Mouse (Mus musculus): ENCODE results near the gene Cyp2g1. TPM values are rescaled to one million over a fixed set of nuclear protein-coding genes. Genes with fewer than 3 reads are reported as not detected.
A peak's percentile ranks its signal among the peaks of the same experiment; 100 is the strongest.

The Cyp2g1 gene
- polyA plus RNA-seq (2014; fragmentation: Nextera tagmentation; extraction: Ambion mirVana) = not detected in 2 replicates

DNA sequence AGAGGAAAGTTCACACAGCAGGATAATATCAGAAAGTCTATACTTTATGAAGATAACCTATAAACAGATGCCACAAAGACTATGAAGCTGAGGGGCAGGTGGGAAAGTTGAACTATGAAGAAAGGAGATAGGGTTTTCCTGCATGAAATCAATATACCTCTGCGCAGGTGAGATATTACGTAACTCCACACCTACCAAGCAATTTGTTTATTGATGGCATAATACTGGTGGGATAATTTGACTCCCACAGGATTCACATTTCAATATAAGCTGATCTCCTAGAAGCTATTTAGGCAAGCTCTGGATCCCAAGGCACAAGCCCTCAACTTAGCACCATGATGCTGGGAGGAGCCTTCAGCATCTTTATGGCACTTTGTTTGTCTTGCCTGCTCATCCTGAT, at the start of gene Cyp2g1:
TSS of gene Cyp2g1 (plus strand) at position 301 of the 400 bp plus-strand sequence.
- Histone ChIP-seq H3K4me3 (ENCODE audit: low read depth, low read length) (no peak within 1 kb of the TSS), H3K27me3 (ENCODE audit: control insufficient read depth, insufficient read depth, low read length) (no peaks in the 10 kb centered on the region), H3K9ac (ENCODE audit: low read length) (no peak within 1 kb of the TSS), H3K4me1 (replicated peaks; ENCODE audit: control insufficient read depth, insufficient read depth, low read length) (no peaks in the 10 kb centered on the region), H3K27ac (ENCODE audit: low read depth, low read length) (no peak within 1 kb of the TSS), H3K4me2 (ENCODE audit: low read depth, low read length, severe bottlenecking) (no peak within 1 kb of the TSS), H3K9me3 (ENCODE audit: control insufficient read depth, low read length) (no peaks in the 10 kb centered on the region), H3K36me3 (ENCODE audit: control insufficient read depth, insufficient read depth, low read length) (no peaks in the 10 kb centered on the region)
- 94% methylated on average over 2 of the region's 2 CpGs for WGBS
- DNase-seq (ENCODE audit: low spot score) = no peak
- no peak for ATAC-seq (replicated peaks; ENCODE audit: low FRiP score)

DNA sequence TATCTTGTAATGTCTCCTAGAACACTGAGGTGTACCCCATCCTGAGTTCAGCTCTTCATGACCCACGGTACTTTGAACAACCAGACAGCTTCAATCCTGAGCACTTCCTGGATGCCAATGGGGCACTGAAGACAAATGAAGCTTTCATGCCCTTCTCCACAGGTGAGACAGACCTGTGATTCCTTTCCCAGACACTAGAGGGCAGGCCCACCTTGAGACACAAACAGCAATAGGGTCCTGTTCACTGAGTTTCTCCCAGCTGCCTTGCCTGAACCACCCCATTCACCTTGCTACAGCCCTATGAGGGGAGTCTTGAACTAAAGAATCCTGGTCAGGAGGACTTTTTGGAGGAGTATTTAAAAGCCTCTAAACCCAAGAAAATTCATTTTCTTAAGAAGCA, 41.6 kb upstream of the Cyp2g1 start:
- WGBS = 63% methylated on average over 1 of the region's 1 CpGs
- no peak for ATAC-seq (replicated peaks; ENCODE audit: low FRiP score)

GRCm38 (mm10) chr7:26769881-26770470, 38.7 kb upstream of the Cyp2g1 start:
- no peaks in the 10 kb centered on the region for H3K27me3 ChIP-seq (ENCODE audit: control insufficient read depth, insufficient read depth, low read length)
- H3K36me3 ChIP-seq (ENCODE audit: control insufficient read depth, insufficient read depth, low read length) = no peaks in the 10 kb centered on the region
- no peak overlapping the region for H3K9ac ChIP-seq (ENCODE audit: low read length)
- ATAC-seq (replicated peaks; ENCODE audit: low FRiP score) = no peak
- H3K9me3 ChIP-seq (ENCODE audit: control insufficient read depth, low read length) = no peaks in the 10 kb centered on the region
- no peaks in the 10 kb centered on the region for H3K4me1 ChIP-seq (replicated peaks; ENCODE audit: control insufficient read depth, insufficient read depth, low read length)
- H3K4me2 ChIP-seq (ENCODE audit: low read depth, low read length, severe bottlenecking) = no peak overlapping the region
- DNase-seq (ENCODE audit: low spot score) = no peak
- no peak overlapping the region for H3K27ac ChIP-seq (ENCODE audit: low read depth, low read length)
- H3K4me3 ChIP-seq (ENCODE audit: low read depth, low read length) = no peak overlapping the region
- WGBS = 74% methylated on average over 9 of the region's 9 CpGs

More for the DNA sequence above, 41.6 kb upstream of the Cyp2g1 start:
- H3K36me3 ChIP-seq (ENCODE audit: control insufficient read depth, insufficient read depth, low read length) = no peaks in the 10 kb centered on the region
- no peak overlapping the region for H3K9ac ChIP-seq (ENCODE audit: low read length)
- H3K27me3 ChIP-seq (ENCODE audit: control insufficient read depth, insufficient read depth, low read length) = no peaks in the 10 kb centered on the region
- no peak for DNase-seq (ENCODE audit: low spot score)
- H3K27ac ChIP-seq (ENCODE audit: low read depth, low read length) = no peak overlapping the region
- H3K4me2 ChIP-seq (ENCODE audit: low read depth, low read length, severe bottlenecking) = no peak overlapping the region
- no peaks in the 10 kb centered on the region for H3K4me1 ChIP-seq (replicated peaks; ENCODE audit: control insufficient read depth, insufficient read depth, low read length)
- H3K9me3 ChIP-seq (ENCODE audit: control insufficient read depth, low read length) = no peaks in the 10 kb centered on the region
- no peak overlapping the region for H3K4me3 ChIP-seq (ENCODE audit: low read depth, low read length)

- no peak overlapping the region for H3K27ac ChIP-seq (ENCODE audit: low read depth, low read length)
Measured at GRCm38 (mm10) chr7:26772866-26773586, 35.7 kb upstream of the Cyp2g1 start.

GRCm38 (mm10) chr7:26775866-26776265, 32.8 kb upstream of the Cyp2g1 start:
- H3K4me3 ChIP-seq (ENCODE audit: low read depth, low read length) = no peak overlapping the region
- no peaks in the 10 kb centered on the region for H3K27me3 ChIP-seq (ENCODE audit: control insufficient read depth, insufficient read depth, low read length)
- no peaks in the 10 kb centered on the region for H3K4me1 ChIP-seq (replicated peaks; ENCODE audit: control insufficient read depth, insufficient read depth, low read length)
- H3K27ac ChIP-seq (ENCODE audit: low read depth, low read length) = no peak overlapping the region
- H3K36me3 ChIP-seq (ENCODE audit: control insufficient read depth, insufficient read depth, low read length) = no peaks in the 10 kb centered on the region
- whole genome bisulfite sequencing = 5% methylated on average over 4 of the region's 6 CpGs
- DNase-seq (ENCODE audit: low spot score) (no peak), ATAC-seq (replicated peaks; ENCODE audit: low FRiP score) (no peak)
- H3K9ac ChIP-seq (ENCODE audit: low read length) = no peak overlapping the region
- no peak overlapping the region for H3K4me2 ChIP-seq (ENCODE audit: low read depth, low read length, severe bottlenecking)
- no peaks in the 10 kb centered on the region for H3K9me3 ChIP-seq (ENCODE audit: control insufficient read depth, low read length)

More at GRCm38 (mm10) chr7:26772866-26773586, 35.7 kb upstream of the Cyp2g1 start:
- Histone ChIP-seq H3K36me3 (ENCODE audit: control insufficient read depth, insufficient read depth, low read length) (no peaks in the 10 kb centered on the region), H3K4me3 (ENCODE audit: low read depth, low read length) (no peak overlapping the region), H3K4me2 (ENCODE audit: low read depth, low read length, severe bottlenecking) (no peak overlapping the region), H3K27me3 (ENCODE audit: control insufficient read depth, insufficient read depth, low read length) (no peaks in the 10 kb centered on the region), H3K9ac (ENCODE audit: low read length) (no peak overlapping the region), H3K9me3 (ENCODE audit: control insufficient read depth, low read length) (no peaks in the 10 kb centered on the region), H3K4me1 (replicated peaks; ENCODE audit: control insufficient read depth, insufficient read depth, low read length) (no peaks in the 10 kb centered on the region)
- ATAC-seq (replicated peaks; ENCODE audit: low FRiP score) (no peak), DNase-seq (ENCODE audit: low spot score) (no peak)
- WGBS = 73% methylated on average over 3 of the region's 3 CpGs

DNA sequence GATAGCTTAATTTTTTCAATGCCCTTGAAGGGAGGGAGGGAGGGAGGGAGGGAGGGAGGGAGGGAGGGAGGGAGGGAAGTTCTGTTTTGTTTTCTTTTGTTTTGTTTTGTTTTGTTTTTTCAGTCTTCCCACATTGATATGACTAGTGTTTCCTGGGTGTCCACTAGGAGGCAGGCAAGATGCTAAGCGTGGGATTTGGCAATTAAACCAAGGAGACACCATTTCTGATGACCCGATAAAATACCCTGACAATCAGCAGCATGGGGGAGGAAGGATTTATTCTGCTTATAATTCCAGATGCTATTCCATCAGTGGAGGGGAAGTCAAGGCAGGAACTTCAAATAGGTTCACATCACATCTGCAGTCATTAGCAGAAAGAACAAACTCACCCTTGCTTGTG, 30.9 kb upstream of the Cyp2g1 start:
- Histone ChIP-seq H3K4me1 (replicated peaks; ENCODE audit: control insufficient read depth, insufficient read depth, low read length) (no peaks in the 10 kb centered on the region; the same call in 1 of the 2 replicates), H3K4me3 (ENCODE audit: low read depth, low read length) (no peak overlapping the region), H3K27me3 (ENCODE audit: control insufficient read depth, insufficient read depth, low read length) (no peaks in the 10 kb centered on the region), H3K9ac (ENCODE audit: low read length) (no peak overlapping the region), H3K9me3 (ENCODE audit: control insufficient read depth, low read length) (no peaks in the 10 kb centered on the region), H3K27ac (ENCODE audit: low read depth, low read length) (no peak overlapping the region), H3K36me3 (ENCODE audit: control insufficient read depth, insufficient read depth, low read length) (no peaks in the 10 kb centered on the region), H3K4me2 (ENCODE audit: low read depth, low read length, severe bottlenecking) (no peak overlapping the region)
- WGBS = 56% methylated on average over 2 of the region's 2 CpGs
- ATAC-seq (replicated peaks; ENCODE audit: low FRiP score) = no peak
- no peak for DNase-seq (ENCODE audit: low spot score)

- Histone ChIP-seq H3K9ac (ENCODE audit: low read length) (no peak overlapping the region), H3K4me3 (ENCODE audit: low read depth, low read length) (no peak overlapping the region), H3K9me3 (ENCODE audit: control insufficient read depth, low read length) (no peaks in the 10 kb centered on the region), H3K27me3 (ENCODE audit: control insufficient read depth, insufficient read depth, low read length) (no peaks in the 10 kb centered on the region), H3K27ac (ENCODE audit: low read depth, low read length) (no peak overlapping the region), H3K36me3 (ENCODE audit: control insufficient read depth, insufficient read depth, low read length) (no peaks in the 10 kb centered on the region), H3K4me2 (ENCODE audit: low read depth, low read length, severe bottlenecking) (no peak overlapping the region), H3K4me1 (replicated peaks; ENCODE audit: control insufficient read depth, insufficient read depth, low read length) (no peaks in the 10 kb centered on the region; the same call in 1 of the 2 replicates)
- no peak for ATAC-seq (replicated peaks; ENCODE audit: low FRiP score)
- peak; percentile 71 for DNase-seq (ENCODE audit: low spot score)
- 40% methylated on average over 6 of the region's 6 CpGs for WGBS
Measured at GRCm38 (mm10) chr7:26778474-26778873, 30.2 kb upstream of the Cyp2g1 start.

DNA sequence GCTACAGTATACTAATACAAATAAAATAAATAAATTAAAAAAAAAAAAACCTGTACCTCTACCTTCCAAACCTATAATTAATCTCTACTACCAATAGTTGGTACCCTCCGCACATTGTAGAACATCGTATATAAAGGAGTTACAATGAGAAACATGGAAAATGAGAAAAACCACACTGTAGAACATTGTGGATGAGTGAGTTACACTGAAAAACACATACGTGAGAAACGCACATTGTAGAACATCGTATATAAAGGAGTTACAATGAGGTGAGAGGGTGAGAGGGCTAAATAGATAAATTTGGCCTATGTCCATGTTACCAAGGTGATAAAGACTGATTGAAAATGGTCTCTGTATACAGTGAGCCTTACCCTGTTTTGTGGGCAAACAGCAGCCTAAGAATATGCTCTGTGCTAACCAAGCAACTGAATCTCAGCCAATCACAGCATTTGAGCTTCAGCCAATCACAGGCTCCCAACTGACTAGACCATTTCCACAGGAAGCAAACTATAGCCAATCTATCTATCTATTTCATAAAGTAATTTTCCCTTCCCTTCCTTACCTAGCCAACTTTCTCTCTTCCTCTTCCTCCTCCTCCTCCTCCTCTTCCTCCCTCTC, 28.8 kb upstream of the Cyp2g1 start:
- no peak overlapping the region for H3K9ac ChIP-seq (ENCODE audit: low read length)
- no peak for DNase-seq (ENCODE audit: low spot score)
- H3K9me3 ChIP-seq (ENCODE audit: control insufficient read depth, low read length) = no peaks in the 10 kb centered on the region
- H3K4me3 ChIP-seq (ENCODE audit: low read depth, low read length) = no peak overlapping the region
- H3K4me2 ChIP-seq (ENCODE audit: low read depth, low read length, severe bottlenecking) = no peak overlapping the region
- H3K27me3 ChIP-seq (ENCODE audit: control insufficient read depth, insufficient read depth, low read length) = no peaks in the 10 kb centered on the region
- no peaks in the 10 kb centered on the region for H3K36me3 ChIP-seq (ENCODE audit: control insufficient read depth, insufficient read depth, low read length)
- WGBS = 82% methylated on average over 5 of the region's 5 CpGs
- H3K4me1 ChIP-seq (replicated peaks; ENCODE audit: control insufficient read depth, insufficient read depth, low read length) = no peaks in the 10 kb centered on the region; the same call in 1 of the 2 replicates
- peak; percentile 75; the same call in 1 of the 2 replicates for ATAC-seq (replicated peaks; ENCODE audit: low FRiP score)
- H3K27ac ChIP-seq (ENCODE audit: low read depth, low read length) = no peak overlapping the region
